27 mouse cellular contexts compared by ENCODE assay signal in genomic region chr5:148687827-148688226, GRCm38 (mm10).
DNase-seq lines count a peak whose midpoint lies in the region; ATAC-seq and TF ChIP-seq lines count a peak whose summit lies in the region.
"Had no signal": no experiment of that assay in that cellular context is flagged by ENCODE, and none has a peak within 500 bp of the region (broad histone marks: within the 10 kb centered on the region; RNA-seq: fewer than 3 reads in every experiment).

No protein-coding gene starts in this region.

- 56% methylated on average over 3 of the region's 3 CpGs for WGBS in forebrain, embryonic 13.5 days
- WGBS in forebrain, postnatal 0 days, result 31% methylated on average over 3 of the region's 3 CpGs
- WGBS in limb, embryonic 15.5 days, result 35% methylated on average over 3 of the region's 3 CpGs
- WGBS in limb, embryonic 10.5 days, result 71% methylated on average over 3 of the region's 3 CpGs
- 60% methylated on average over 3 of the region's 3 CpGs for WGBS in midbrain, embryonic 16.5 days
- 70% methylated on average over 3 of the region's 3 CpGs for WGBS in midbrain, embryonic 13.5 days
- 39% methylated on average over 3 of the region's 3 CpGs for WGBS in forebrain, embryonic 16.5 days

- ATAC-seq in forebrain, embryonic 13.5 days, result no peak
- ATAC-seq in forebrain, postnatal 0 days, result no peak
- no peak for ATAC-seq in limb, embryonic 15.5 days (ENCODE audit: insufficient number of reproducible peaks, low FRiP score, low TSS enrichment, low read depth)
- no peak for ATAC-seq in midbrain, embryonic 16.5 days
- no peak for ATAC-seq in midbrain, embryonic 13.5 days
- ATAC-seq in forebrain, embryonic 16.5 days, result no peak
- ATAC-seq: intestine, embryonic 16.5 days; lung, postnatal 0 days had no signal

- peak overlapping the region; percentile 67 for H3K27ac ChIP-seq in forebrain, embryonic 13.5 days
- no peak overlapping the region for H3K27ac ChIP-seq in forebrain, postnatal 0 days (ENCODE audit: low read depth, low read length)
- H3K27ac ChIP-seq in limb, embryonic 15.5 days, result no peak overlapping the region
- no peak overlapping the region for H3K27ac ChIP-seq in limb, embryonic 10.5 days
- peak overlapping the region; percentile 18; the same call in 1 of the 2 replicates for H3K27ac ChIP-seq in midbrain, embryonic 16.5 days (ENCODE audit: low read length)
- H3K27ac ChIP-seq in midbrain, embryonic 13.5 days, result no peak overlapping the region
- 0 out of 2 replicates have a peak overlapping the region, but pooled peaks have one; percentile 63 for H3K27ac ChIP-seq in forebrain, embryonic 16.5 days (ENCODE audit: low read length)
- H3K27ac ChIP-seq: gastrocnemius, adult 2 months; kidney, postnatal 0 days; neural tube, embryonic 15.5 days; stomach, embryonic 15.5 days had no signal

- no peaks in the 10 kb centered on the region for H3K36me3 ChIP-seq in forebrain, embryonic 13.5 days (ENCODE audit: poor library complexity, severe bottlenecking)
- no peaks in the 10 kb centered on the region for H3K36me3 ChIP-seq in forebrain, postnatal 0 days (ENCODE audit: insufficient read depth)
- no peaks in the 10 kb centered on the region for H3K36me3 ChIP-seq in limb, embryonic 15.5 days
- H3K36me3 ChIP-seq in limb, embryonic 10.5 days, result no peaks in the 10 kb centered on the region
- no peaks in the 10 kb centered on the region for H3K36me3 ChIP-seq in midbrain, embryonic 16.5 days (ENCODE audit: control insufficient read depth, insufficient read depth, low read length)
- no peaks in the 10 kb centered on the region for H3K36me3 ChIP-seq in midbrain, embryonic 13.5 days
- no peaks in the 10 kb centered on the region for H3K36me3 ChIP-seq in forebrain, embryonic 16.5 days (ENCODE audit: control insufficient read depth, insufficient read depth)
- H3K36me3 ChIP-seq: neural tube, embryonic 15.5 days; stomach, embryonic 15.5 days had no signal

- H3K9me3 ChIP-seq in forebrain, embryonic 13.5 days (replicated peaks), result peaks cover 4% of the 10 kb centered on the region; the same call in 1 of the 2 replicates
- H3K9me3 ChIP-seq in forebrain, postnatal 0 days (ENCODE audit: low read length), result no peaks in the 10 kb centered on the region
- no peaks in the 10 kb centered on the region for H3K9me3 ChIP-seq in limb, embryonic 15.5 days
- H3K9me3 ChIP-seq in limb, embryonic 10.5 days (replicated peaks), result no peaks in the 10 kb centered on the region
- no peaks in the 10 kb centered on the region for H3K9me3 ChIP-seq in midbrain, embryonic 16.5 days (replicated peaks; ENCODE audit: control insufficient read depth, low read length, poor library complexity, severe bottlenecking)
- no peaks in the 10 kb centered on the region for H3K9me3 ChIP-seq in midbrain, embryonic 13.5 days
- H3K9me3 ChIP-seq in forebrain, embryonic 16.5 days (ENCODE audit: control insufficient read depth, low read length), result no peaks in the 10 kb centered on the region
- H3K9me3 ChIP-seq: neural tube, embryonic 15.5 days; stomach, embryonic 15.5 days had no signal

- no peak overlapping the region for H3K9ac ChIP-seq in forebrain, embryonic 13.5 days
- no peak overlapping the region for H3K9ac ChIP-seq in forebrain, postnatal 0 days
- 0 out of 2 replicates have a peak overlapping the region, but pooled peaks have one; percentile 8 for H3K9ac ChIP-seq in limb, embryonic 15.5 days
- no peak overlapping the region for H3K9ac ChIP-seq in midbrain, embryonic 16.5 days (ENCODE audit: low read depth, low read length)
- H3K9ac ChIP-seq in midbrain, embryonic 13.5 days (replicated peaks), result no peak overlapping the region
- no peak overlapping the region for H3K9ac ChIP-seq in forebrain, embryonic 16.5 days (replicated peaks; ENCODE audit: low read depth, low read length)
- H3K9ac ChIP-seq: neural tube, embryonic 15.5 days; stomach, embryonic 15.5 days had no signal

- DNase-seq in forebrain, postnatal 0 days, result no peak
- DNase-seq in limb, embryonic 10.5 days (ENCODE audit: low spot score), result no peak
- no peak for DNase-seq in cerebellum, postnatal 14 days
- DNase-seq: adrenal gland, adult 2 months; cerebellum, adult 8-10 months; gastrocnemius, adult 2 months; gastrocnemius, postnatal 36 days; heart, adult 18-20 months; heart, postnatal 36 days; kidney, adult 8-10 months; kidney, postnatal 4 days; lung, adult 18-20 months; lung, postnatal 4 days; right cerebral cortex, postnatal 25 days; thymus, postnatal 14 days had no signal

- peaks cover 43% of the 10 kb centered on the region for H3K4me1 ChIP-seq in forebrain, embryonic 13.5 days
- H3K4me1 ChIP-seq in forebrain, postnatal 0 days (ENCODE audit: insufficient read depth), result no peaks in the 10 kb centered on the region
- peaks cover 30% of the 10 kb centered on the region for H3K4me1 ChIP-seq in limb, embryonic 15.5 days
- peaks cover 43% of the 10 kb centered on the region for H3K4me1 ChIP-seq in limb, embryonic 10.5 days
- H3K4me1 ChIP-seq in midbrain, embryonic 16.5 days (ENCODE audit: control insufficient read depth, insufficient read depth, low read length), result peaks cover 18% of the 10 kb centered on the region
- peaks cover 24% of the 10 kb centered on the region; the same call in 1 of the 2 replicates for H3K4me1 ChIP-seq in midbrain, embryonic 13.5 days (replicated peaks)
- peaks cover 27% of the 10 kb centered on the region for H3K4me1 ChIP-seq in forebrain, embryonic 16.5 days (replicated peaks; ENCODE audit: control insufficient read depth, insufficient read depth, low read length)
- H3K4me1 ChIP-seq: megakaryocyte, embryonic 14.5 days; stomach, embryonic 15.5 days had no signal

- no peak for TF ChIP-seq CTCF in forebrain, postnatal 0 days (IDR thresholded peaks at IDR 0.05; ENCODE audit: low read depth)

- no peak overlapping the region for H3K4me2 ChIP-seq in forebrain, embryonic 13.5 days
- H3K4me2 ChIP-seq in forebrain, postnatal 0 days (ENCODE audit: low read depth), result no peak overlapping the region
- H3K4me2 ChIP-seq in limb, embryonic 15.5 days, result no peak overlapping the region
- no peak overlapping the region for H3K4me2 ChIP-seq in midbrain, embryonic 16.5 days (ENCODE audit: low read length)
- no peak overlapping the region for H3K4me2 ChIP-seq in midbrain, embryonic 13.5 days (replicated peaks)
- H3K4me2 ChIP-seq in forebrain, embryonic 16.5 days (ENCODE audit: low read length), result no peak overlapping the region
- H3K4me2 ChIP-seq: heart, embryonic 11.5 days; neural tube, embryonic 15.5 days; stomach, embryonic 15.5 days had no signal

- H3K27me3 ChIP-seq in forebrain, embryonic 13.5 days, result no peaks in the 10 kb centered on the region
- H3K27me3 ChIP-seq in forebrain, postnatal 0 days (ENCODE audit: insufficient read depth, low read length), result no peaks in the 10 kb centered on the region
- no peaks in the 10 kb centered on the region for H3K27me3 ChIP-seq in limb, embryonic 15.5 days
- no peaks in the 10 kb centered on the region for H3K27me3 ChIP-seq in limb, embryonic 10.5 days (ENCODE audit: low read depth, poor library complexity, severe bottlenecking)
- no peaks in the 10 kb centered on the region for H3K27me3 ChIP-seq in midbrain, embryonic 16.5 days (ENCODE audit: control insufficient read depth, insufficient read depth, low read depth, low read length)
- no peaks in the 10 kb centered on the region for H3K27me3 ChIP-seq in midbrain, embryonic 13.5 days
- no peaks in the 10 kb centered on the region for H3K27me3 ChIP-seq in forebrain, embryonic 16.5 days (replicated peaks; ENCODE audit: control insufficient read depth, insufficient read depth, low read length)
- H3K27me3 ChIP-seq: megakaryocyte, embryonic 14.5 days; neural tube, embryonic 15.5 days; stomach, embryonic 15.5 days had no signal

- H3K4me3 ChIP-seq in forebrain, embryonic 13.5 days, result no peak overlapping the region
- no peak overlapping the region for H3K4me3 ChIP-seq in forebrain, postnatal 0 days (ENCODE audit: low read depth, low read length)
- no peak overlapping the region for H3K4me3 ChIP-seq in limb, embryonic 15.5 days
- no peak overlapping the region for H3K4me3 ChIP-seq in limb, embryonic 10.5 days
- no peak overlapping the region for H3K4me3 ChIP-seq in midbrain, embryonic 16.5 days (ENCODE audit: low read depth, low read length)
- H3K4me3 ChIP-seq in midbrain, embryonic 13.5 days (replicated peaks), result no peak overlapping the region
- H3K4me3 ChIP-seq in forebrain, embryonic 16.5 days (replicated peaks; ENCODE audit: low read length), result no peak overlapping the region
- H3K4me3 ChIP-seq: gastrocnemius, adult 2 months; megakaryocyte, embryonic 14.5 days; neural tube, embryonic 15.5 days; stomach, embryonic 15.5 days had no signal

Comparison
In these comparisons a context has a peak if more than half of its experiments do, and no peak if none do; other contexts are left out.
1. H3K27ac ChIP-seq: peak in forebrain, embryonic 13.5 days (single experiment), midbrain, embryonic 16.5 days (single experiment) and forebrain, embryonic 16.5 days (single experiment); none in forebrain, postnatal 0 days (single experiment), limb, embryonic 15.5 days (single experiment), limb, embryonic 10.5 days (single experiment) and midbrain, embryonic 13.5 days (single experiment).